Comparison of ENCODE assay signal across 7 mouse cellular contexts in the genomic region with DNA sequence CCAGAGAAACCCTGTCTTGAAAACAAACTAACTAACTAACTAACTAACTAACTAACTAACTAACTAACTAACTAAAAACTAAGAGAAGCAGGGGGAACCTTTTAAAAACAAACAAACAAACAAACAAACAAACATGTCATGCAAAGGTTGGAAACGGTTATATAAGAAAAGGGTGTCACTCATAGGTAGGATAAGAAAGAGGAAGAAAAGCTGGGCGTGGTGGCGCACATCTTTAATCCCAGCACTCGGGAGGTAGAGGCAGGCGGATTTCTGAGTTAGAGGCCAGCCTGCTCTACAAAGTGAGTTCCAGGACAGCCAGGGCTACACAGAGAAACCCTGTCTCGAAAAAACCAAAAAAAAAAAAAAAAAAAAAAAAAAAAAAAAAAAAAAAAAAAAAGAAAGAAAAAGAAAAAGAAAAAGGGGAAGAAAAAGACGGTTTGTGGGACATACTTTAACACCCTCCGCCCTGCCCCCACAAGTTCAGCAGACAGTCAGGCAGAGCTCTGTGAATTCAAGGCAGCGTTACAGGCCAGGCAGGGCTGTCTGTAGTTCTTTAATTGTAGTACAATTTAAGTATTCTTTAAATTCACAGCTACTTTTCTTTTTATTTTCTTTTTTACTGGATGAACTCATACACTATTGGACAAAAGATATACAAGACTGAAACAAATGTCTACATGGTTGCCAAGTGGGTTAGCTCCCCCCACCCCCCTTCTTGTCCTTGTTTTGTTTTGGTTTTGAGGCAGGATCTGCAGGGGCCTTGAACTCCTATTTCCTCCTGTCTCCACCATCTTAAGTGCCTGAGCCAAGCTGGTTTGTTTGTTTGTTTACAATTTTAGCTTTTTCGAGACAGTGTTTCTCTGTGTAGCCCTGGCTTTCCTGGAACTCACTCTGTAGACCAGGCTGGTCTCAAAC. TPM values are rescaled to one million over a fixed set of nuclear protein-coding genes. Genes with fewer than 3 reads are reported as not detected.
A peak's percentile ranks its signal among the peaks of the same experiment; 100 is the strongest.
DNase-seq lines count a peak whose midpoint lies in the region; ATAC-seq and TF ChIP-seq lines count a peak whose summit lies in the region.
"Not testable (repeated sequence)": the region's sequence is repeated elsewhere in the genome, so short reads cannot be mapped to it uniquely, and the experiment has no call there.

No protein-coding gene starts in this region.

- WGBS in heart, postnatal 0 days: 71% methylated on average over 10 of the region's 10 CpGs
- WGBS in kidney, postnatal 0 days: 65% methylated on average over 10 of the region's 10 CpGs
- 33% methylated on average over 10 of the region's 10 CpGs for WGBS in liver, postnatal 0 days (ENCODE audit: insufficient replicate concordance)

- TF ChIP-seq EP300 in CH12.LX (IDR thresholded peaks at IDR 0.05; ENCODE audit: low read length); heart, postnatal 0 days (IDR thresholded peaks at IDR 0.05; ENCODE audit: low read depth); liver, postnatal 0 days (IDR thresholded peaks at IDR 0.05; ENCODE audit: low read depth): not testable (repeated sequence)

- in situ Hi-C loops in CH12.LX (cut with MboI; ENCODE audit: low pct_ligation_motif_present, low pct_unique_long_range_greater_than_20kb, low sequenced_read_pairs): not testable (repeated sequence)

- not testable (repeated sequence) for H3K79me2 ChIP-seq in CH12.LX (replicated peaks; ENCODE audit: control insufficient read depth, extremely low read depth, insufficient read depth, poor library complexity, severe bottlenecking)

- not testable (repeated sequence) for H3K4me3 ChIP-seq in CH12.LX (replicated peaks in 1 of 3; ENCODE audit: low read depth in 2 of 3, low read length in 2 of 3, poor library complexity in 1 of 3); heart, postnatal 0 days (ENCODE audit: low read depth, low read length); kidney, postnatal 0 days (replicated peaks; ENCODE audit: low read depth, low read length); liver, postnatal 0 days (ENCODE audit: low read depth, low read length)

- not testable (repeated sequence) for H3K9ac ChIP-seq in CH12.LX (ENCODE audit: insufficient read depth, low read depth); heart, postnatal 0 days (replicated peaks; ENCODE audit: low read depth, low read length); kidney, postnatal 0 days (ENCODE audit: low read depth, low read length); liver, postnatal 0 days (replicated peaks)

- not testable (repeated sequence) for H3K27ac ChIP-seq in CH12.LX (ENCODE audit: insufficient read depth, low read depth); heart, postnatal 0 days (ENCODE audit: low read depth)
- H3K27ac ChIP-seq in kidney, postnatal 0 days: peak overlapping the region; percentile 90
- H3K27ac ChIP-seq in liver, postnatal 0 days (ENCODE audit: low read depth): peak overlapping the region; percentile 89

- H3K9me3 ChIP-seq in CH12.LX (replicated peaks; ENCODE audit: low read length); heart, postnatal 0 days (replicated peaks; ENCODE audit: control insufficient read depth, low read length); kidney, postnatal 0 days (replicated peaks; ENCODE audit: low read length); liver, postnatal 0 days (ENCODE audit: low read length): not testable (repeated sequence)

- H3K4me2 ChIP-seq in CH12.LX (ENCODE audit: insufficient read depth, low read depth, poor library complexity, severe bottlenecking); heart, postnatal 0 days (ENCODE audit: low read depth, low read length); kidney, postnatal 0 days (ENCODE audit: low read length): not testable (repeated sequence)
- H3K4me2 ChIP-seq in liver, postnatal 0 days (ENCODE audit: low read depth, low read length): 0 out of 2 replicates have a peak overlapping the region, but pooled peaks have one; percentile 19

- not testable (repeated sequence) for TF ChIP-seq CTCF in CH12.LX (conservative IDR thresholded peaks at IDR 0.05 in 1 of 2, IDR thresholded peaks at IDR 0.05 in 1 of 2; ENCODE audit: low read depth in 2 of 2, low read length in 2 of 2); heart, postnatal 0 days (IDR thresholded peaks at IDR 0.05; ENCODE audit: low read depth); kidney, postnatal 0 days (IDR thresholded peaks at IDR 0.05; ENCODE audit: low read depth); liver, postnatal 0 days (IDR thresholded peaks at IDR 0.05; ENCODE audit: low read depth)

- not testable (repeated sequence) for TF ChIP-seq POLR2A in CH12.LX (IDR thresholded peaks at IDR 0.05; ENCODE audit: low read depth, low read length)

- TF ChIP-seq RAD21 in CH12.LX (IDR thresholded peaks at IDR 0.05; ENCODE audit: low read depth, low read length): not testable (repeated sequence)

- ATAC-seq in heart, postnatal 0 days (ENCODE audit: insufficient read depth, low read depth); kidney, postnatal 0 days (replicated peaks; ENCODE audit: low FRiP score, low read depth); liver, postnatal 0 days: not testable (repeated sequence)

- peaks cover 0 to 11% of the 10 kb centered on the region in 2 experiments; a peak in 2 of 4 replicates for H3K4me1 ChIP-seq in CH12.LX (ENCODE audit: control insufficient read depth in 1 of 2, insufficient read depth in 2 of 2)
- H3K4me1 ChIP-seq in heart, postnatal 0 days (ENCODE audit: control insufficient read depth, insufficient read depth): not testable (repeated sequence)
- H3K4me1 ChIP-seq in kidney, postnatal 0 days (replicated peaks; ENCODE audit: insufficient read depth, low read length): peaks cover 11% of the 10 kb centered on the region; the same call in 1 of the 2 replicates
- H3K4me1 ChIP-seq in liver, postnatal 0 days (ENCODE audit: insufficient read depth): peaks cover 28% of the 10 kb centered on the region

- DNase-seq in CH12.LX (ENCODE audit: extremely low read depth); kidney, postnatal 0 days (ENCODE audit: low spot score): not testable (repeated sequence)
- DNase-seq in R1 (ENCODE audit: low read depth, low spot score): peak; percentile 40
- DNase-seq in heart, postnatal 0 days (ENCODE audit: low spot score): peak; percentile 4
- peak; percentile 38 for DNase-seq in liver, postnatal 0 days
- peak; percentile 37 to 59 for DNase-seq in spleen, adult 18-20 months
- peak; percentile 55 for DNase-seq in thymus, postnatal 0 days (ENCODE audit: low spot score)

- not testable (repeated sequence) for H3K36me3 ChIP-seq in CH12.LX (replicated peaks in 1 of 2; ENCODE audit: control insufficient read depth in 1 of 2, insufficient read depth in 1 of 2, low read length in 1 of 2); heart, postnatal 0 days (replicated peaks; ENCODE audit: control insufficient read depth, insufficient read depth, low read length); kidney, postnatal 0 days (ENCODE audit: insufficient read depth, low read length); liver, postnatal 0 days (replicated peaks; ENCODE audit: insufficient read depth, low read length)

- dilution Hi-C loops in CH12.LX (cut with MboI; ENCODE audit: extremely low pct_ligation_motif_present, extremely low pct_unique_long_range_greater_than_20kb, low sequenced_read_pairs): not testable (repeated sequence)

- not testable (repeated sequence) for H3K27me3 ChIP-seq in CH12.LX (replicated peaks); heart, postnatal 0 days (ENCODE audit: control insufficient read depth, insufficient read depth, low read length); kidney, postnatal 0 days (ENCODE audit: insufficient read depth, low read length); liver, postnatal 0 days (ENCODE audit: insufficient read depth, low read length)

TF ChIP-seq in CH12.LX, 34 proteins besides CTCF, POLR2A, EP300 and RAD21:
- TF ChIP-seq ZNF384 (IDR thresholded peaks at IDR 0.05; ENCODE audit: low read depth, low read length): peak; percentile 73

RNA-seq across cellular contexts. Expression of a gene that starts 15.7 kb away (rescaled TPM):
- total RNA-seq in CH12.LX (2012; rRNA removed): 27.0 and 27.1 TPM in 2 replicates
- 33.4 and 35.1 TPM in 2 replicates for total RNA-seq in CH12.LX (2014; rRNA removed)
- 28.4 and 32.8 TPM in 2 replicates for polyA plus RNA-seq in CH12.LX (2012; ENCODE audit: insufficient read length, low read depth)
- total RNA-seq in heart, postnatal 0 days (2014; rRNA removed; ENCODE audit: low replicate concordance): 20.6 and 22.0 TPM in 2 replicates
- polyA plus RNA-seq in heart, postnatal 0 days (2015; fragmentation: Nextera tagmentation; extraction: Ambion mirVana): 7.0 and 7.4 TPM in 2 replicates
- polyA plus RNA-seq in kidney, postnatal 0 days (2015; fragmentation: Nextera tagmentation; extraction: Ambion mirVana): 35.9 and 36.6 TPM in 2 replicates
- polyA plus RNA-seq in liver, postnatal 0 days (2015; fragmentation: Nextera tagmentation; extraction: Ambion mirVana): 6.5 and 6.9 TPM in 2 replicates
- polyA plus RNA-seq in thymus, postnatal 0 days (2015; fragmentation: Nextera tagmentation; extraction: Ambion mirVana): 33.2 and 37.9 TPM in 2 replicates

RNA-seq across cellular contexts. Expression of a gene that starts 51.4 kb away (rescaled TPM):
- total RNA-seq in CH12.LX (2012; rRNA removed) (17.8 and 19.7 TPM in 2 replicates), CH12.LX (2014; rRNA removed) (19.1 and 20.8 TPM in 2 replicates)
- polyA plus RNA-seq in CH12.LX (2012; ENCODE audit: insufficient read length, low read depth): 22.3 and 22.9 TPM in 2 replicates
- 7.3 and 17.4 TPM in 2 replicates for total RNA-seq in heart, postnatal 0 days (2014; rRNA removed; ENCODE audit: low replicate concordance)
- polyA plus RNA-seq in heart, postnatal 0 days (2015; fragmentation: Nextera tagmentation; extraction: Ambion mirVana): 7.5 and 8.0 TPM in 2 replicates
- 19.1 and 20.5 TPM in 2 replicates for polyA plus RNA-seq in kidney, postnatal 0 days (2015; fragmentation: Nextera tagmentation; extraction: Ambion mirVana)
- polyA plus RNA-seq in liver, postnatal 0 days (2015; fragmentation: Nextera tagmentation; extraction: Ambion mirVana): 7.2 and 7.9 TPM in 2 replicates
- 22.7 and 29.0 TPM in 2 replicates for polyA plus RNA-seq in thymus, postnatal 0 days (2015; fragmentation: Nextera tagmentation; extraction: Ambion mirVana)
